Mouse (Mus musculus): ENCODE measurements around the gene Riok1. TPM values are rescaled to one million over a fixed set of nuclear protein-coding genes. Genes with fewer than 3 reads are reported as not detected.

Gene Riok1
- polyA plus RNA-seq, 1 experiment from 2014 or later = 19.2 TPM

- Histone ChIP-seq H3K4me3 (ENCODE audit: inconsistent target) (no peak overlapping the region), H3K36me3 (ENCODE audit: inconsistent target) (no peaks in the 10 kb centered on the region), H3K79me2 (ENCODE audit: inconsistent target) (no peaks in the 10 kb centered on the region), H3K27ac (no peak overlapping the region)
- 88% methylated on average over 4 of the region's 4 CpGs for WGBS (ENCODE audit: missing documents)
Observed at GRCm38 (mm10) chr13:38025874-38026273, 10.9 kb upstream of the Riok1 start.

GRCm38 (mm10) chr13:38027618-38028248 lies 9.1 kb upstream of the Riok1 start:
- H3K79me2 ChIP-seq (ENCODE audit: inconsistent target) = no peaks in the 10 kb centered on the region
- H3K4me3 ChIP-seq (ENCODE audit: inconsistent target) = no peak overlapping the region; the same call in 1 of the 2 replicates
- 29% methylated on average over 6 of the region's 6 CpGs for WGBS (ENCODE audit: missing documents)
- H3K27ac ChIP-seq = peak overlapping the region; percentile 37
- H3K36me3 ChIP-seq (ENCODE audit: inconsistent target) = no peaks in the 10 kb centered on the region

GRCm38 (mm10) chr13:38028407-38028806 lies 8.4 kb upstream of the Riok1 start:
- Histone ChIP-seq H3K27ac (peak overlapping the region; percentile 37), H3K79me2 (ENCODE audit: inconsistent target) (no peaks in the 10 kb centered on the region), H3K4me3 (ENCODE audit: inconsistent target) (no peak overlapping the region), H3K36me3 (ENCODE audit: inconsistent target) (no peaks in the 10 kb centered on the region)
- 51% methylated on average over 4 of the region's 4 CpGs for WGBS (ENCODE audit: missing documents)

GRCm38 (mm10) chr13:38037044-38037687 lies 371 bp downstream of the Riok1 start, which contains the start of gene Cage1:
TSS of gene Cage1 (minus strand) at chr13:38037069.
- Histone ChIP-seq H3K27ac (peak within 1 kb of the TSS; percentile 57), H3K4me3 (ENCODE audit: inconsistent target) (peak within 1 kb of the TSS; percentile 98)
- under 1% methylated on average over 47 of the region's 47 CpGs for WGBS (ENCODE audit: missing documents)

GRCm38 (mm10) chr13:38037811-38038210 lies 1.0 kb downstream of the Riok1 start:
- H3K4me3 ChIP-seq (ENCODE audit: inconsistent target) = peak overlapping the region; percentile 98
- H3K36me3 ChIP-seq (ENCODE audit: inconsistent target) = peaks cover 23% of the 10 kb centered on the region
- H3K79me2 ChIP-seq (ENCODE audit: inconsistent target) = peaks cover 36% of the 10 kb centered on the region
- peak overlapping the region; percentile 57 for H3K27ac ChIP-seq
- 2% methylated on average over 12 of the region's 12 CpGs for WGBS (ENCODE audit: missing documents)

More at GRCm38 (mm10) chr13:38037044-38037687, 371 bp downstream of the Riok1 start, which contains the start of gene Cage1:
- Histone ChIP-seq H3K79me2 (ENCODE audit: inconsistent target) (peaks cover 36% of the 10 kb centered on the region), H3K36me3 (ENCODE audit: inconsistent target) (peaks cover 17% of the 10 kb centered on the region)

GRCm38 (mm10) chr13:38049888-38050287 lies 13.1 kb downstream of the Riok1 start:
- 88% methylated on average over 3 of the region's 3 CpGs for WGBS (ENCODE audit: missing documents)
- H3K27ac ChIP-seq = no peak overlapping the region
- H3K79me2 ChIP-seq (ENCODE audit: inconsistent target) = no peaks in the 10 kb centered on the region
- H3K4me3 ChIP-seq (ENCODE audit: inconsistent target) = no peak overlapping the region
- H3K36me3 ChIP-seq (ENCODE audit: inconsistent target) = peaks cover 83% of the 10 kb centered on the region

GRCm38 (mm10) chr13:38062678-38063077 lies 25.9 kb downstream of the Riok1 start:
- H3K4me3 ChIP-seq (ENCODE audit: inconsistent target) = no peak overlapping the region
- H3K36me3 ChIP-seq (ENCODE audit: inconsistent target) = peaks cover 41% of the 10 kb centered on the region
- 40% methylated on average over 10 of the region's 11 CpGs for WGBS (ENCODE audit: missing documents)
- no peaks in the 10 kb centered on the region for H3K79me2 ChIP-seq (ENCODE audit: inconsistent target)
- no peak overlapping the region for H3K27ac ChIP-seq

GRCm38 (mm10) chr13:38064854-38065663 lies 28.3 kb downstream of the Riok1 start:
- 65% methylated on average over 11 of the region's 11 CpGs for WGBS (ENCODE audit: missing documents)
- peaks cover 18% of the 10 kb centered on the region; the same call in 1 of the 2 replicates for H3K36me3 ChIP-seq (ENCODE audit: inconsistent target)
- H3K79me2 ChIP-seq (ENCODE audit: inconsistent target) = no peaks in the 10 kb centered on the region
- no peak overlapping the region for H3K4me3 ChIP-seq (ENCODE audit: inconsistent target)
- no peak overlapping the region for H3K27ac ChIP-seq

- WGBS (ENCODE audit: missing documents) = 61% methylated on average over 4 of the region's 4 CpGs
- H3K79me2 ChIP-seq (ENCODE audit: inconsistent target) = no peaks in the 10 kb centered on the region
- H3K36me3 ChIP-seq (ENCODE audit: inconsistent target) = no peaks in the 10 kb centered on the region
- H3K27ac ChIP-seq = no peak overlapping the region
- no peak overlapping the region for H3K4me3 ChIP-seq (ENCODE audit: inconsistent target)
Observed at GRCm38 (mm10) chr13:38070945-38071344, 34.1 kb downstream of the Riok1 start.

- Histone ChIP-seq H3K4me3 (ENCODE audit: inconsistent target) (no peak overlapping the region), H3K27ac (no peak overlapping the region), H3K79me2 (ENCODE audit: inconsistent target) (no peaks in the 10 kb centered on the region), H3K36me3 (ENCODE audit: inconsistent target) (no peaks in the 10 kb centered on the region)
- 87% methylated on average over 14 of the region's 18 CpGs for WGBS (ENCODE audit: missing documents)
Observed at GRCm38 (mm10) chr13:38073374-38074307, 36.8 kb downstream of the Riok1 start.

GRCm38 (mm10) chr13:38074404-38074803 lies 37.6 kb downstream of the Riok1 start:
- H3K4me3 ChIP-seq (ENCODE audit: inconsistent target) = no peak overlapping the region
- H3K27ac ChIP-seq = no peak overlapping the region
- H3K79me2 ChIP-seq (ENCODE audit: inconsistent target) = no peaks in the 10 kb centered on the region
- H3K36me3 ChIP-seq (ENCODE audit: inconsistent target) = no peaks in the 10 kb centered on the region
- WGBS (ENCODE audit: missing documents) = 62% methylated on average over 5 of the region's 5 CpGs

GRCm38 (mm10) chr13:38077113-38077512 lies 40.3 kb downstream of the Riok1 start:
- Histone ChIP-seq H3K36me3 (ENCODE audit: inconsistent target) (no peaks in the 10 kb centered on the region), H3K79me2 (ENCODE audit: inconsistent target) (no peaks in the 10 kb centered on the region), H3K4me3 (ENCODE audit: inconsistent target) (no peak overlapping the region), H3K27ac (no peak overlapping the region)
- 21% methylated on average over 11 of the region's 11 CpGs for WGBS (ENCODE audit: missing documents)

GRCm38 (mm10) chr13:38078836-38079235 lies 42.0 kb downstream of the Riok1 start:
- WGBS (ENCODE audit: missing documents) = 16% methylated on average over 6 of the region's 6 CpGs
- Histone ChIP-seq H3K27ac (no peak overlapping the region), H3K36me3 (ENCODE audit: inconsistent target) (no peaks in the 10 kb centered on the region), H3K79me2 (ENCODE audit: inconsistent target) (no peaks in the 10 kb centered on the region), H3K4me3 (ENCODE audit: inconsistent target) (no peak overlapping the region)

GRCm38 (mm10) chr13:38079366-38079765 lies 42.6 kb downstream of the Riok1 start:
- Histone ChIP-seq H3K79me2 (ENCODE audit: inconsistent target) (no peaks in the 10 kb centered on the region), H3K4me3 (ENCODE audit: inconsistent target) (no peak overlapping the region), H3K36me3 (ENCODE audit: inconsistent target) (no peaks in the 10 kb centered on the region), H3K27ac (no peak overlapping the region)
- 95% methylated on average over 5 of the region's 5 CpGs for WGBS (ENCODE audit: missing documents)
